Mouse (Mus musculus) layer of hippocampus, adult 8-10 months (tissue): ENCODE measurements at regions not wholly inside any gene's neighbourhood (a gene's known extent, or its start where the extent isn't known, plus 50 kb on each side); places are given as distances from the start of the nearest gene placed in this dataset.

ENCODE experiments used
- DNase-seq, 2 experiments: peaks; one replicate each; pipeline ENCODE4 v3.0.0; 2022; ENCODE audit warnings: low spot score in 2 of 2

DNA sequence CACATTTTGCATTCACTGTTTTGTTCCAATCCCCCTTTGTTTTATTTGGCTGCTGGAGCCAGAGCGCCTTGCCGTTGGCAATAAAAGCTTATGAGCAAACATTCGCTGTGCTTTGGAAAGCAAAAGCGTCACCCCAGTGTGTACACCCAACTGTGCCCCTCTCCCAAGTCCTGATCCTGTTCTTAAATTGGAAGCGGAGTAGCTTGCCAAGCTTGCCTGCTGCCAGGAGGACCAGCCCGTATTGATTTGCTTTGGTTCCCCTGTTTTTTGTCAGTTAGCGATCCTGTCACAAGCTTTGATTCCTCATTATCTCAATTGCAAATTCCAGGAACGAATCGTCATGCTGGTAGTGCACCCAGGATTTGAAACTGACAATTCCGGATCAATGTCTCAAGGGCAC lies 917.5 kb downstream of the Olfm4 start:
- peak; percentile 58 to 68 for DNase-seq

DNA sequence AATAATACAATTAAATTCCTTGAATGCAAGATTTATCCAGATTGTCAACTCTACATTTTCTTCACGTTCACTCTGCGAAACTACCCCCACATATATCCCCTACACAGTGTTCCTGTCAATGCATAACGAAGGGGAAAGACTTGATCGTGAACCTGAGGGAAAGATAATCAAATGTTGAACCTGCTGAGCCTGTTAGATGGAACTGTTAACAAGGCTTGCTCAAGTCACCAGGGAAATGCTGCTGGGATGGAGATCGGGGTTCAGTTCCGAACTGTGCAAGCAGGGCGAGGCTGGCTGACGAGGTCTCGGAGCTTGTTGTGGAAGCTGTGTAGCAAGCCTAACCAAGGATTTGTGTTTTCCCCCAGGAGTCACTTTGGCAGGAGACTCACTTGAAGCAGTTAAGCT lies 917.9 kb downstream of the Olfm4 start:
- peak; percentile 2 to 3 for DNase-seq

DNA sequence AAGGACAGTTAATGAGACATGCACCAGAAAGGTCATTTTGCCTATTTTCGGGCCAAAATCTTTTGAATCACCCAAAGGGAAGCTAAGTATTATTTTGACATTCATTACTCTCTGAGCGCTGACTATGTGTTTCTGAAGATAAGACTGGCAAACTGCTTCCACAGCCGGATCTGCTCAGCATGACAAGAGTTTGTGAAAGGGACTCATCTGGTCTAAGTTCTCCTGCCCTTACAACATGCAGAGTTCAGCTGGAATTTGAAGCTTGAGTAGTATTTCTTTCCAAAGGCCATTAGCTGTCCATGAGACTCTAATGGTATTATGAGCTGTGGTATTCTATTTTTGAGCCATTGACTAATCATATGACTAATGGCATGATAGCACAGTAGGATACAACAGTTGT lies 932.1 kb downstream of the Olfm4 start:
- DNase-seq = no peak

DNA sequence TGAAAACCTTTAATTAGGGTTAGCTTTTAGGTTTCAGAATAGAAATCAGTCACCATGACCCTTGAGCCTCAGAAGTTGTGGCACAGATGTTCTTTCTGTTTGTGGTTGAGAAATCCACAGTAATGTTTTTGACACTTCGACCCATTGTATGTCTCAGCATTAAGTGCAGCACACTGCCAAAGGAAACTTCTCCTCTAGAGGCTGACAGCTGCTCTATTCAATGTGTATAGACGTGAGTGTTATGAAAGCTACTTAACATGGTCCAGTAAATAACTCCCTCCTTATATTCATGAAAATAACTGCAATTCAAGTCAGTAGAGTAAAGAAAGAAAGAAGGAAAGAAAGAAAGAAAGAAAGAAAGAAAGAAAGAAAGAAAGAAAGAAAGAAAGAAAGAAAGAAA lies 939.9 kb downstream of the Olfm4 start:
- no peak for DNase-seq

DNA sequence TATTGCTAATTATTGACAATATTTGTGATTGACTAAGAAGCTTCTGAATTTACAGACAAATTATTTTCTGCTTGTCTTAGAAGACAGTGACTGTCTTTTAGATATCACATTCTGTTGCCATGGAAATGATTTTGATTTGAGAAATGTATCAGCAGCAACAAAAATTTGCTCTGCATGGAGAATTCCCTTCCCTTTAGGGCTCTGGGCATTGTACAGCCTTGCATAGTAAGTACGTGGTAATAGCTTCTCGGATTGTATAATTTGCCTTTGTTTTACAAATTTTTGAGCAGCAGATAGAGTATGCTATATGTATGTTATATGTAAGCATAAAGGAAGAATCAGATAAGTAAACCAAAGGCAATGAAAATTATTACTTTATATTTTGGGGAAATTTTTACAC lies 976.1 kb downstream of the Olfm4 start:
- no peak for DNase-seq

DNA sequence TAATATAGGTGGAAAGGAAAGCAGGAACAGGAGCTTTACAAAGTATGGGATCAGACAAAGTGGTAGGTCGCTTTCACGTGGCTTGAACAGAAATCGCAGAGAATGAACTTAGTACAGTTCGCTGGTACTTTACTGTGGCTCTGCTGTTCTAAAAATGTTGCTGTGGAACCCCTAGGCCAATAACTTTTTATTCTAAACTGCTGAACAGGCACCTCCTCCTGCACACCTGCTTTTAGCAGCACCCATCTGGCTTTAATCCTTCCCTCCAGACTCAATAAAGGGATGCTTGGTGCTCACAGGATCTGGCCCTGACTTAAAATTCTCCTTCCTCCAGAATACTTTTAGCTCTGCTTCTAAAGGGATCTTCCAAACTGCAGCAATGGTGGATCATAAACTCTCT lies 991.9 kb downstream of the Olfm4 start:
- DNase-seq = no peak

DNA sequence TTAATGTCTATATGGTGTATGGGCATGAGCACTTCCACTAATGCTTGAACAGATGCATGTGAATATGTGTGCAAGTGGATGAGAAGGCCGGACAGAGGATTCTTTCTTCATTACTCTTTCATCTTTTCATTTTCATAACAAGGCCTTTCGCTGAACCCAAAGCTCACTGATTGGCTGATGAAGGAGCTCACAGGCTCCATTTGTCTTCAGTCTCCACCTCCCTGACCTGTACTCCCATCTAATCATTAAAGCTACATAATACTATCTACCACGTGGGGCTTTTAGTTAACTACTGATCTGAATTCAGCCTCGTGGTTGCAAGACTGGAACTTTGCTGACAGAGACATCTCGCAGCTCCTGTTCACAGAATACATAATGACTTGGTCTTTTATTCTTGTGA lies 992.8 kb downstream of the Olfm4 start:
- no peak for DNase-seq

DNA sequence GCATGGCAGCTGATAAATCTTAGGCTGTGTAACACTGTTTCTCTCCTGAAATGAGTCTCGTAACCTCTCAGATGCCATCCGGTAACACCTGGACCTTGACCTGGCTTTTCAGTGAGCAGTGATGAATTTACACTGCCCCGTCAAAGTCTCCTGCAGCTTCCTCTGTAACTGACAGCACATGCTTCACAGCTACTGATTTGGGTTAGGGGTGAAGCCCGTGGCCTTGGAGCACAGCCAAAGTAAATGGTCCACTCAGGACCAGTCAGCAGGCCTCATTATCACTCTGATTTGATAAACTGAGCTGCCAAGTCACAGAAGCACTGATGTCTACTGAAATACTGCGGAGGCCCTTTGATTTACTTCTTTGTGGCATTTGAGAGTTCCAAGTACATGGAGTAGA lies 995.6 kb downstream of the Olfm4 start:
- no peak for DNase-seq

DNA sequence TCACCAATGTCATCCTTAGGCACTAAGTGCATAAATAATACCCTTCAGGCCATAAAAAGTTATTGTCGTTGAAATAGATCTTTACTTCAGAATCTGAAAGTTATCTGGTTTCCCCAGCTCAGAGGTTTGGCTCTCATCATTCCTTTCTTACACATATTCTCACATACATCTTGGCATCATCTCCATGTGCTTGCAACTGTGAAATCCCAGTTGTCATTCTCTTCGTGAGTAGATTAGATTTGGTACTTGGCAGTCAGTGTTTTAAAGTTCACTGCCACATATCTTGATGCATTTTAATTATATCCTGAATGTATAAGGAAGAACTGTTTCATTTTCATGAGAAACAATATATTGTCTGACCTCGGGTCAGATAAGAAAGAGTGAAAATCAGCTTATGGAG lies 1006.3 kb downstream of the Olfm4 start:
- no peak for DNase-seq

DNA sequence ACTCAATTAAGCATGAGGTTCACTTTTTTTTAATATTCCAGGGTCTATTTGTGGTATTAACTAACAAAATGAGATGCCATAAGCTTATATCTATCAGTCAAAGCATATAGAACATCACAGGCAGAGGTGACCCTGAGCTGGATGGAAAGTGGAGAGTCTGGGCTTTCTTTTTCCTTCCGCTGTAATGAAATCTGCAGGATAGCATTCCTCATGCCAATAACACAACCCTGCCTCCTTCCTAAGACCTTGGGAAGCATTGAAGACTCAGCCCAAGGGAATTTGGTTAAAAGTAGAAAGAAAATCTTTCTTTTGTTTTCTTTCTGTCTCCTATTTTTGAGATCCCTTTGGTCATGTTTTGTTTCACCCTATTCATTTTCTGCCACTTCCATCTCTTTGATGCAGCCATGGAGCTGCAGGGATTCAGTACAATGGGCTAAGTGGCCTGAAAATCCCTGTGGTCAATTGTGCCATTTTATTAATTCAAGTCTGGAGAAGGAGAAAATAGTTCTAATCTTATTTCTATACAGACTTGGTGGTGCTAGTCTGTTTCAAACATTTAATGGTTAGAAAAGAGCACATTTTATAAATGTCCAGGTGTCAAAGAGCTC lies 1006.9 kb downstream of the Olfm4 start:
- DNase-seq = no peak

DNA sequence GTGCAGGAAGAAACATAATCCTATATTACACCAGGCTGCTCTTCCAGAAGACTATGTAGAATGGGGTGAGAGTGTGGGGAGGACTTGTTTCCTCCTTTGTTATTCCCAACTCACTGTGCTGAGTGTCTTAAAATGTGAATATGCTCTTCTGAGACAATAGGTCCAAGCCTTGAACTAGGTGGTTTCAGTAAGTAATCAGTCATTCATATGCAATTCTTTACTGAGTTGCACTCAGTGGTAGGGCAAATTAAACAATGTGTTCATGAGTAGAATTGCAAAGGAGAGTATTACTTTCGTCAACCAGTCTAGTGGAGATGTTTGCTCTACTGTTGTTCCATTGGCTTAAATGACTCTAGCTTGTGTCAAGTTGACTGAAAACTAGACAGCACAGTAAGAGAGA lies 1015.1 kb downstream of the Olfm4 start:
- no peak for DNase-seq

DNA sequence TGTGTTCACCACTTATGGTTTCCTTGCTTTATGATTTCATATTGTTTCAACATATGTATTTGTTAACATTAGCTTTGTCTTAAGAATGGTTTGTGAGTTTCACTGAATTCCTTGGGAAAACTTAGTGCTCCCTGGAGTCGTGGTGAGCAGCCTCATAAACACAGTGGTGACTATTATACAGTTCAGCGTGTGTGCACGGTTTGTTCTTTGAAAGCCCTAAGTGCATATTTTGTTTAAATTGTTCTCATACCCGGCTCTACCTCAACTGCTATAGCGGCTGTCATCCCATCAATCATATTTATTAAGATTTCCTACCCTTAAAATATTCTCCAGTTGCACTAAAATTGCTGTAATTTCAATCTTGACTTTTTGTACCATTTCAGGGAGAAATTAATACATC lies 1029.3 kb downstream of the Olfm4 start:
- DNase-seq = no peak

DNA sequence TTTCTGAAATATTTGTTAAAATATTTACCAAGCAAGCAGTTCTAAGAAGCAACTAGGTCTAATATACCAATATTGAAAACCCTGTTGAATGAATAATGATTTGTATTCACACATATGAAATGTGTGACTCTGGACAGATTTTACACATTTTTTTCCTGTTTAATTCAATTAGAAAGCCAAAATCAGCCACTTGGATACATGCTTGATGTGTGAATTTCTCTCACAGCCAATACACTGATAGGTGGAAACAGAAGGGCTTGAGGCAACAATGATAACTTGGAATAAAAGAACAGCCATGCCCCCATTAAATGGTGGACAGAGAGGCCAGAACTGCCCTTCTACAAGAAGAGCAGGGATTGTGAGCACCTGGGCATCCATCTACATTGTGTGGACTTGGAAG lies 1047.6 kb downstream of the Olfm4 start:
- no peak for DNase-seq

DNA sequence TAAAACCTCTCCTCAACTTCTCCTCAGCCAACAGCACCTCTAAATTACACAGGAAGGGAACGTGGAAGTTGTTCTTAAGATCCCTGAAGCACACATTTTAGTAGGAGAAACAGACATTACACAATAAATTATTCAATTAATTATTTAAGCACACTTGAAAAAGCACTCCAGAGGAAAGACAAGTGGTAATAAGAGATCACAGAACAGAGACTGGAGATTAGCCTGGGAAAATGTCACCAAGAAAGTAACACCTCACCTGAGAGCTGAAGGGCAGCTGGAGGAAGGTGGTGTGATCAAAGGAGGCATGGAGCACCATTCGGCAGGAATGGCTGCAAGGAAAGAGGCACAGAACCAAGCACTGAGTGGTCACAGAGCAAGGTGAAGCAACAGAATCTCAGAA lies 1053.8 kb downstream of the Olfm4 start:
- DNase-seq = no peak

DNA sequence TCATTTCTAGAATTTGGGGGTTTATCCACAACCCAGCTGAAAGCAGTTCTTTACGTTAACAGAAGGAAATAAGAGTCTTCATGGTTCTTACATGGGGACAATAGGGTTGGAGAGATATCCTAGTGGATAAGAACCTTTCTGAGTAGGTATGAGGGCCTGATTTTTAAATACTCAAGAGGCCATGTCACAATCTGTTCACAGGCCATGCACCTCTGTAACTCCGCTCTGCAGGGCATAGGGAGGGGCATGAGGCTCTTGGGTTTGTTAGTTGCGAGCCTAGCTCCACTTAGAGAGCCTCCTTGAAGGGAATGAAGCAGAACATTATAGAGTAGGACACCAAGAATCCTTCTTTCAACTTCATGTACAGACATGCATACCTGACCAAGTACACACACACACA lies 1054.2 kb downstream of the Olfm4 start:
- DNase-seq = no peak
